Mouse (Mus musculus) liver, embryonic 14.5 days (tissue): ENCODE measurements around the gene Epb41l4b.

Source experiments
- CTCF ChIP-seq: IDR thresholded peaks from 2 replicates; pipeline ENCODE4 v1.5.1; 2016; ENCODE audit warnings: antibody characterized with exemption, low read depth, control low read depth
- EP300 ChIP-seq: IDR thresholded peaks from 2 replicates; pipeline ENCODE4 v1.6.1; 2016; ENCODE audit warnings: antibody characterized with exemption, low read depth

DNA sequence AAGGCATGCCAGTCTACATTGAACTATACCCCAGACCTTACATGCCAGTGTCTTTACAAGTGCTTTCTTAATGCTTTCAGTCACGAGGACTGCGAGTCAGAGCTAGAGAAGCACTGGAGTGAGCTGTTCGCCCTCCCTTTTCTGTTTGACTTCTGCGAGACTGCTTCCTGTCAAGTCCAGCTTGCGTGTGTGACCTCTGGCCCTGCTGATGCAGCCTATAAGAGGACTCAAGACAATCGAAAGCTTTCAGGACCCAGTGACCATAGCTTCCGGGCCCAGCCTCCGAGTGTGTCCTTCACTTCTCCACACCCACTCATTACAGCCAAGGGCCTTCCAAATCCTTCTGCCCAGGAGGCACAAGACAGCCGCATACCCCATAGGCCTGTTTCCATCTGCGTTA, 32.1 kb upstream of the Epb41l4b start:
- TF ChIP-seq CTCF = no peak
- no peak for TF ChIP-seq EP300
